Mouse (Mus musculus) neural tube, embryonic 14.5 days (tissue): ENCODE results near the gene Wdr20. TPM values are rescaled to one million over a fixed set of nuclear protein-coding genes. Genes with fewer than 3 reads are reported as not detected.
"Not testable (repeated sequence)": the region's sequence is repeated elsewhere in the genome, so short reads cannot be mapped to it uniquely, and the experiment has no call there.

Experiments used
- ATAC-seq: fragments of 200-750 bp; cut with Nextera tagmentation; 2 replicates; pipeline ENCODE4 v1.8.0; 2017; ENCODE audit warnings: low read depth, mild to moderate bottlenecking, moderate TSS enrichment, moderate library complexity
- H3K27ac ChIP-seq: fragments of 300-500 bp; sonication (generic); 2 replicates; pipeline ENCODE4 v1.5.1; 2014; ENCODE audit warnings: low read depth, mild to moderate bottlenecking, control low read depth, low read length, moderate library complexity, mixed read lengths
- H3K27me3 ChIP-seq: fragments of 300-500 bp; sonication (generic); 2 replicates; pipeline ENCODE4 v1.6.1; 2014; ENCODE audit warnings: low read length; ENCODE audit not compliant: control insufficient read depth, insufficient read depth
- H3K36me3 ChIP-seq: fragments of 300-500 bp; sonication (generic); 2 replicates; pipeline ENCODE4 v1.6.1; 2014; ENCODE audit warnings: low read length, mixed read lengths; ENCODE audit not compliant: control insufficient read depth, insufficient read depth
- H3K4me1 ChIP-seq: fragments of 300-500 bp; sonication (generic); 2 replicates; pipeline ENCODE4 v1.6.1; 2014; ENCODE audit warnings: low read length; ENCODE audit not compliant: control insufficient read depth, insufficient read depth
- H3K4me2 ChIP-seq: fragments of 300-500 bp; sonication (generic); 2 replicates; pipeline ENCODE4 v1.6.1; 2014; ENCODE audit warnings: mild to moderate bottlenecking, low read depth, low read length, control low read depth
- H3K4me3 ChIP-seq: fragments of 300-500 bp; sonication (generic); 2 replicates; pipeline ENCODE4 v1.5.1; 2014; ENCODE audit warnings: low read depth, low read length, control low read depth, mixed read lengths
- H3K9ac ChIP-seq: fragments of 300-500 bp; sonication (generic); replicated peaks from 2 replicates; pipeline ENCODE4 v1.6.1; 2014; ENCODE audit warnings: low read depth, mild to moderate bottlenecking, control low read depth, low read length, mixed read lengths
- H3K9me3 ChIP-seq: fragments of 300-500 bp; sonication (generic); 2 replicates; pipeline ENCODE4 v1.6.1; 2016; ENCODE audit warnings: low read length; ENCODE audit not compliant: control insufficient read depth
- WGBS: fragments of 180-500 bp; shearing (Covaris S2); extraction: QIAGEN DNeasy Blood & Tissue Kit; methylation state at CpG from one replicate; pipeline ENCODE4 v1.1.7; 2014; 5-methylcytosine and 5-hydroxymethylcytosine counted together
- polyA plus RNA-seq: library from polyadenylated mRNA; unstranded; fragments of >200 nt; fragmentation: Nextera tagmentation; extraction: Ambion mirVana; gene quantifications from 2 replicates; pipeline ENCODE4 v1.2.1, GENCODE M21; 2014

Gene Wdr20
- polyA plus RNA-seq, 1 experiment from 2014 or later: 27.7 TPM

DNA sequence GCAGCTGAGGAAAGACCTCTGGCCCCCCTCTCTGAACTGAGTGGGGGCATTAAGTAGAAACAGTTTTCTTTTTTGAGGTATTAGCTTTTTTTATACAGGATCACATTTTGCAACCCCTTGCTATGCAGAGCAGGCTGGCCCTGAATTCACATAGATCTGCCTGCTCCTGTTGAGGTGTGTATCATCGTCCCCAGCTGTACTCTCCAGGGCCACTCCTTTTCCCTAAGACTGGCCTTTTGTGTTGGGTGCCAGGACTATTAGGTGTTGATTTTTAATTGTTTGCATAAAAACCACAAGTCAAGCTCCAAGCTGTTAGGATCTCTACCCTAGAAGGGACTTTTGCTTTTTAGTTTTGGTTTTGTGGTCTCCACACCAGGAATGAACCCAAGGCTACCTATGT is 39.7 kb upstream of the Wdr20 start:
- peaks cover 10% of the 10 kb centered on the region for H3K4me1 ChIP-seq
- H3K4me3 ChIP-seq: no peak overlapping the region
- no peak overlapping the region for H3K9ac ChIP-seq
- H3K4me2 ChIP-seq: no peak overlapping the region
- ATAC-seq: no peak
- H3K9me3 ChIP-seq: no peaks in the 10 kb centered on the region
- H3K36me3 ChIP-seq: 0 out of 2 replicates have a peak, but pooled peaks cover 15% of the 10 kb centered on the region
- H3K27ac ChIP-seq: no peak overlapping the region
- no peaks in the 10 kb centered on the region for H3K27me3 ChIP-seq
- 91% methylated on average over 1 of the region's 1 CpGs for WGBS

DNA sequence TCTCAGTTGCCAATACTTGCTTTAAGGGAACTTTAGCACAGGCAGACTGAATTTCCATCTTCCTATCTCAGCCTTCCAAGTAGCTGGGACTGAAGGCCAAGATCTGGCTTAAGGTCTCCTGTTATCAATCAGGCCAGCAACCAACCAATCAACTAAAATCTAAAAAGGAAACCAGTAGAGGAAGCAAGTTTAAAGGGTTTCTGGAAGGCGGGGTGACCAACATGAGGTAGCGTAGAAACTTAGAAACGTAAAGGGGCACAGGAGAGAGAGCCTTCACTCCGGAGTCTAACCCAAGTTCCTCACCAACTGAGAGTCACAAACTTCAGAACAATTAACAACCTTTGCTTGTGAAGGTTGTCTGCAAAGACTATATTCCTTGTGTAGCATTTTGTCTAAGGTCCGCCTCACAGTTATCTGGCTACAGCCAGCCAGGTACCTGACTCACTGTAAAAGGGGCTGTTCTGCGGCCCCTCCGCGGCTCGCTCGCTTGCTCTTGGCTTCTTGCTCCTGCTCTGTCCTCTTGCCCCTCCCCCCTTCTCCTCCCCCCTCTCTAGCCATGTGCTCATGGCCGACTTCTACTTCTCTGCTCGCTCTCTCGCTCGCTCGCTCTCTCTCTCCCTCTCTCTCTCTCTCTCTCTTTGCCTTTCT is 39.1 kb upstream of the Wdr20 start:
- ATAC-seq: no peak
- no peak overlapping the region for H3K9ac ChIP-seq
- H3K27me3 ChIP-seq: no peaks in the 10 kb centered on the region
- H3K4me2 ChIP-seq: no peak overlapping the region
- H3K27ac ChIP-seq: no peak overlapping the region
- no peak overlapping the region for H3K4me3 ChIP-seq
- H3K36me3 ChIP-seq: 0 out of 2 replicates have a peak, but pooled peaks cover 11% of the 10 kb centered on the region
- 51% methylated on average over 15 of the region's 15 CpGs for WGBS
- H3K4me1 ChIP-seq: peaks cover 10% of the 10 kb centered on the region
- no peaks in the 10 kb centered on the region for H3K9me3 ChIP-seq

DNA sequence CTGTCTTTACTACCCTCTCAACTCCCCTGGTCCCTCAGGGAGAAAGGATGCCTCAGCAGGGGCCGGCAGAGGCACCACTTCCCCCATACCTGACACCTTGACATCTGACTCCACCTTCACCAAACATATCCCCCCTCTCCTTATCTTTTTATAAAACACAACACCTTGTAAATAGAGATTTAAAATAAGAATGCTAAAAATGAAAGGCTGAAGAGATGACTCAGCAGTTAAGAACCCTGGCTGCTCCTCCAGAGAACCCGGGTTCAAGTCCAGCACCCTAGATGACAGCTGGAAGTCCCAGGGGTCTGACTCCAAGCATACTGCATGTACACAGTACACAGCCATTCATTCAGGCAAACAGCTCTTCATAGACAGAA is 38.6 kb upstream of the Wdr20 start:
- H3K27me3 ChIP-seq: no peaks in the 10 kb centered on the region
- H3K36me3 ChIP-seq: 0 out of 2 replicates have a peak, but pooled peaks cover 8% of the 10 kb centered on the region
- 64% methylated on average over 2 of the region's 2 CpGs for WGBS
- no peak overlapping the region for H3K4me2 ChIP-seq
- peaks cover 10% of the 10 kb centered on the region for H3K4me1 ChIP-seq
- no peaks in the 10 kb centered on the region for H3K9me3 ChIP-seq
- no peak overlapping the region for H3K9ac ChIP-seq
- no peak overlapping the region for H3K4me3 ChIP-seq
- ATAC-seq: no peak
- H3K27ac ChIP-seq: no peak overlapping the region

DNA sequence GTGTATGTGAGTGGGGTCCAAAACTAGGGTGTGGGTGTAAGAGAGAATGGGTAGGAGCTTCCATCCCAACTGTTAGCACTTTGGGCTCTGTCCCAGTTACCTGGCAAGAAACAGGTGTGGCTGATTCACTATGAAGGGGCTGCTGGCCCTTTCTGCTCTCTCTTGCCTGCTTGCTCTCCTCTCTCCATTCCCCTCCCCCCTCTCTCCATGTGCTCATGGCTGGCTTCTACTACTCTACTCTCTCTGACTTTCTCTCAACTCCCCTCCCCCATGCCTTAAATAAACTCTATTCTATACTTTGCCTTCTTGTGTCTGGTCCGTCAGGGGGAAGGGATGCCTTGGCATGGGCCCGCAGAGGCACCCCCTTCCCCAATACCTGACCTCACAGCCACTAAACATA is 37.0 kb upstream of the Wdr20 start:
- no peak overlapping the region for H3K9ac ChIP-seq
- H3K4me3 ChIP-seq: no peak overlapping the region
- H3K27me3 ChIP-seq: no peaks in the 10 kb centered on the region
- H3K27ac ChIP-seq: no peak overlapping the region
- ATAC-seq: no peak
- 63% methylated on average over 2 of the region's 2 CpGs for WGBS
- H3K4me1 ChIP-seq: 0 out of 2 replicates have a peak, but pooled peaks cover 4% of the 10 kb centered on the region
- no peaks in the 10 kb centered on the region for H3K9me3 ChIP-seq
- H3K4me2 ChIP-seq: no peak overlapping the region
- no peaks in the 10 kb centered on the region for H3K36me3 ChIP-seq

DNA sequence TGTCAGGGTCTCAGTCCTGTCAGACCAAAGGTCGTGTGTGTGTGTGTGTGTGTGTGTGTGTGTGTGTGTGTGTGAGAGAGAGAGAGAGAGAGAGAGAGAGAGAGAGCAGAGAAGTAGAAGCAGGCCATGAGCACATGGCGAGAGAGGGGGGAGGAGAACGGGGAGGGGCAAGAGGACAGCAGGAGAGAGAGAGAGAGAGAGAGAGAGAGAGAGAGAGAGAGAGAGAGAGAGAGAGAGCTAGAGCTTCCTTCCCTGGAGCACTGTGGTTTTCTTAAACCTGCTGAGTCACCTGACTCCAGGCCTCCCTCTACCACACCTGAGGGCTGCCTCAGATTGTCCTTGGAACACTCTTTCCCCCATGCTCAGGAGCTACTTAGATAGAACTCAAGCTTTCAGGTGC is 36.4 kb upstream of the Wdr20 start:
- H3K27me3 ChIP-seq, H3K36me3 ChIP-seq, H3K9ac ChIP-seq, H3K4me3 ChIP-seq, H3K4me2 ChIP-seq, H3K27ac ChIP-seq, ATAC-seq, H3K4me1 ChIP-seq, H3K9me3 ChIP-seq: not testable (repeated sequence)
- 32% methylated on average over 3 of the region's 3 CpGs for WGBS

DNA sequence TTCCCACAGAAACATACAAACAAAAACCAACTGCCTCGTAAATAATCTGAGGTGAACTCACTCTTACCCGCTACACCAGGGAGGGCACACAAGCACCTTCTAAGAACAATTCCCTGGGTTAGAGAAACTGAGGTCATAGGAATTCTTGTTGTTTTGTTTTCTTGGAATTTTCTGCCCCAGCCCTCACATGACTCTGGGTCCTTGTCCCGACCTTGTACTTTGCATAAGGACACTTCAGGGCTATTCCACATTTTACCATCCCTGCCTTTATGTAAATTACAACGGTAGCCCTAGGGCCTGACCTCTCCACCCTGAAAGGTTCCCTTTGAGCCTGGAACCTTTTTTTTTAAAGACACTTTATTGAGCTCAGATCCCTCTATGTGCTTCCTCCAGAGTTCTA is 35.2 kb upstream of the Wdr20 start, which contains the start of gene Hsp90aa1:
TSS of gene Hsp90aa1 (minus strand) at position 173 of the 400 bp plus-strand sequence.
- no peak within 1 kb of the TSS for H3K27ac ChIP-seq
- H3K9me3 ChIP-seq: no peaks in the 10 kb centered on the region
- no peaks in the 10 kb centered on the region for H3K27me3 ChIP-seq
- WGBS: 37% methylated on average over 4 of the region's 4 CpGs
- no peak for ATAC-seq
- no peaks in the 10 kb centered on the region for H3K4me1 ChIP-seq
- no peak within 1 kb of the TSS for H3K4me2 ChIP-seq
- no peaks in the 10 kb centered on the region for H3K36me3 ChIP-seq
- no peak within 1 kb of the TSS for H3K4me3 ChIP-seq
- no peak within 1 kb of the TSS for H3K9ac ChIP-seq

DNA sequence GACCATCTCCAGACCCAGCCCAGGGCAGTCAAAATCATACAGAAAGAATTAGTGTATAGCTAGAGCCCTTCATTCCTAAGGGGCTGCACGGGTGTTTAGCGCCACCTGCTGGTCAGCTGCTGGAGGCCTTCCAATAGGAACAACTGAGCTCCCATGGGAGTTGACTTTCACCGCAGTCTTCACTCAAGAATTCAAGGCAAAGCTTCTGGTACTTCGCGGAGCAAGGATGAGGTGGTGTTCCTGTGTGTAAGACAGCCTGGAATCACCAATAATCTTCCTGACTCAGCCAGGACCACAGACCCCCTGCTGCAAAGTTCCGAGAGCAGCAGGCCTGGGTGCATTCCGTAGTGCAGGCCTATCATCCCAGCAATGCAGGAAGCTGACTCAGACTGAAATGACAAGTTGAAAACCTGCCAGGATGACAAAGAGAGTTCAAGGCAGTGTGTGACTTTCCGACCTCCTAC is 34.7 kb upstream of the Wdr20 start:
- Histone ChIP-seq H3K9ac (no peak overlapping the region), H3K4me1 (no peaks in the 10 kb centered on the region), H3K9me3 (no peaks in the 10 kb centered on the region), H3K4me2 (no peak overlapping the region), H3K27ac (no peak overlapping the region), H3K27me3 (no peaks in the 10 kb centered on the region), H3K36me3 (no peaks in the 10 kb centered on the region), H3K4me3 (no peak overlapping the region)
- 32% methylated on average over 8 of the region's 8 CpGs for WGBS
- ATAC-seq: peak; percentile 38; the same call in 1 of the 2 replicates

DNA sequence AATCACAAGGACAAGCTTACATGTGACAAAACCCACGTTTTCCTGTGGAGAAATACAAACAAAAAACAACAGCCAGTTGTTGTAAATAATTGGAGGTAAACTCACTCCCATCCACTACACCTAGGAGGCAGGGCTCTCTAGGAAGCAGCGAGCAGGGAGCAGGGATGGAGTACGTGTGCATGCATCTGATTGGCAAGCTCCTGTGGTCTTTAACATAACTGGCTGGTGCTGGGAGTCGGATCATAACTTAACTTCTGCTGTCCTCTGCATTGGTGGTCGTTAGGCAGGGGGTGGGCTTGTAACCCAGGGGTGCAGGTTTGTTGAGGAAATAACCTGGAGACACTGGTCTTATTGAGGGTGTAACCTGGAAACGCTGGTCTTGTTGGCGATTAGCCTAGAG is 34.1 kb upstream of the Wdr20 start:
- H3K9me3 ChIP-seq: no peaks in the 10 kb centered on the region
- no peaks in the 10 kb centered on the region for H3K36me3 ChIP-seq
- no peaks in the 10 kb centered on the region for H3K27me3 ChIP-seq
- H3K4me1 ChIP-seq: no peaks in the 10 kb centered on the region
- ATAC-seq: no peak
- H3K27ac ChIP-seq: no peak overlapping the region
- H3K9ac ChIP-seq: no peak overlapping the region
- no peak overlapping the region for H3K4me2 ChIP-seq
- 80% methylated on average over 7 of the region's 7 CpGs for WGBS
- H3K4me3 ChIP-seq: no peak overlapping the region

DNA sequence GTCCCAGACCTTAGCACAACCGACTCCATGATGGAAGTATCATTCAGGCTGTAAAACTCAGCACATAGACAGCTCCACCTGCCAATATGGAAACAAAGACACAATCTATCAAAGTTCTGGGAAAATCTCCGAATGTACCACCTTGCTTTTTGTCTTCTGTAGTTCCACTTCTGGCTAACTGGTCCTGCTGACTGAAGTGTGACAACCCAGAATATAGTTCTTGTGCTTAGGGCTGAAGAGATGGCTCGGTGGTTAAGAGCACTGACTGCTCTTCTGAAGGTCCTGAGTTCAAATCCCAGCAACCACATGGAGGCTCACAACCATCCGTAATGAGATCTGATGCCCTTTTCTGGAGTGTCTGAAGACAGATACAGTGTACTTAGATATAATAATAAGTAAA is 32.3 kb upstream of the Wdr20 start:
- WGBS: 81% methylated on average over 4 of the region's 4 CpGs

More for the DNA sequence above, 32.3 kb upstream of the Wdr20 start:
- H3K9me3 ChIP-seq, ATAC-seq, H3K36me3 ChIP-seq, H3K4me1 ChIP-seq, H3K9ac ChIP-seq, H3K4me2 ChIP-seq, H3K4me3 ChIP-seq, H3K27me3 ChIP-seq, H3K27ac ChIP-seq: not testable (repeated sequence)
